Mouse (Mus musculus) megakaryocyte progenitor cell, adult 5-6 weeks (primary cell): ENCODE data around the gene Pigq. TPM values are rescaled to one million over a fixed set of nuclear protein-coding genes. Genes with fewer than 3 reads are reported as not detected.

Experiments
- ATAC-seq: replicated peaks from 2 replicates; pipeline ENCODE4 v1.8.0; 2016; ENCODE audit warnings: mild to moderate bottlenecking, moderate TSS enrichment, inconsistent platforms; ENCODE audit not compliant: poor library complexity
- total RNA-seq, 2 experiments: library from RNA; stranded (forward) in 1 of 2; stranded (reverse) in 1 of 2; fragments of 157-497, 149-512 nt in 1 of 2; fragments of 200-1000 nt in 1 of 2; gene quantifications; 2 replicates each; pipeline versions ENCODE4 v1.2.3 to v1.2.4; 2015 to 2017

The Pigq gene
- total RNA-seq (2015) (53.3 and 56.3 TPM in 2 replicates), total RNA-seq (2017) (41.6 and 41.8 TPM in 2 replicates)

- ATAC-seq = no peak
These were observed at the start of gene Pigq, which contains the start of gene Nhlrc4 for GRCm38 (mm10) chr17:25944366-25945163. TSS of gene Pigq (minus strand) at chr17:25944936. TSS of gene Nhlrc4 (minus strand) at chr17:25944961.

GRCm38 (mm10) chr17:25993489-25993888 lies 48.8 kb upstream of the Pigq start:
- no peak for ATAC-seq

GRCm38 (mm10) chr17:25992274-25992673 lies 47.5 kb upstream of the Pigq start:
- no peak for ATAC-seq

- ATAC-seq = peak; percentile 29; the same call in 1 of the 2 replicates
These were observed 45.6 kb upstream of the Pigq start for GRCm38 (mm10) chr17:25990331-25990730.

- ATAC-seq = peak; percentile 94
These were observed 40.9 kb upstream of the Pigq start, which contains the start of gene Capn15 for GRCm38 (mm10) chr17:25985306-25986294. TSS of gene Capn15 (minus strand) at chr17:25985796.

GRCm38 (mm10) chr17:25984556-25985305 lies 40.0 kb upstream of the Pigq start:
- ATAC-seq = peak; percentile 7; the same call in 1 of the 2 replicates

GRCm38 (mm10) chr17:25984066-25984465 lies 39.3 kb upstream of the Pigq start:
- no peak for ATAC-seq

- no peak for ATAC-seq
These were observed 38.2 kb upstream of the Pigq start for GRCm38 (mm10) chr17:25982913-25983312.

GRCm38 (mm10) chr17:25980854-25981253 lies 36.1 kb upstream of the Pigq start:
- ATAC-seq = no peak

GRCm38 (mm10) chr17:25979829-25980738 lies 35.3 kb upstream of the Pigq start:
- no peak for ATAC-seq

- no peak for ATAC-seq
These were observed 26.4 kb upstream of the Pigq start for GRCm38 (mm10) chr17:25970954-25971707.

GRCm38 (mm10) chr17:25970448-25970847 lies 25.7 kb upstream of the Pigq start:
- peak; percentile 50 for ATAC-seq

GRCm38 (mm10) chr17:25968176-25968575 lies 23.4 kb upstream of the Pigq start:
- ATAC-seq = no peak

GRCm38 (mm10) chr17:25967652-25968051 lies 22.9 kb upstream of the Pigq start:
- ATAC-seq = no peak

- no peak for ATAC-seq
These were observed 19.5 kb upstream of the Pigq start for GRCm38 (mm10) chr17:25964271-25964670.

- ATAC-seq = no peak
These were observed 17.7 kb upstream of the Pigq start for GRCm38 (mm10) chr17:25962413-25962905.

GRCm38 (mm10) chr17:25961566-25961965 lies 16.8 kb upstream of the Pigq start:
- peak; percentile 93 for ATAC-seq

- no peak for ATAC-seq
These were observed 15.1 kb upstream of the Pigq start for GRCm38 (mm10) chr17:25959630-25960467.
